Mouse (Mus musculus): ENCODE results near the gene Tnr.

Gene Tnr

GRCm38 (mm10) chr1:159796021-159796420 lies 272.5 kb downstream of the Tnr start:
- in situ Hi-C loops (cut with MseI, MboI): no loop called here

- in situ Hi-C loops (cut with MseI, MboI): no loop called here
These were observed 276.8 kb downstream of the Tnr start for GRCm38 (mm10) chr1:159800366-159800765.

GRCm38 (mm10) chr1:159801753-159802152 lies 278.2 kb downstream of the Tnr start:
- in situ Hi-C loops (cut with MseI, MboI): no loop called here

GRCm38 (mm10) chr1:159803711-159804110 lies 280.1 kb downstream of the Tnr start:
- in situ Hi-C loops (cut with MseI, MboI): no loop called here

GRCm38 (mm10) chr1:159809493-159809892 lies 285.9 kb downstream of the Tnr start:
- in situ Hi-C loops (cut with MseI, MboI): no loop called here

- in situ Hi-C loops (cut with MseI, MboI): no loop called here
These were observed 288.2 kb downstream of the Tnr start for GRCm38 (mm10) chr1:159811805-159812204.

- in situ Hi-C loops (cut with MseI, MboI): no loop called here
These were observed 289.3 kb downstream of the Tnr start for GRCm38 (mm10) chr1:159812820-159813411.

GRCm38 (mm10) chr1:159814348-159814747 lies 290.8 kb downstream of the Tnr start:
- in situ Hi-C loops (cut with MseI, MboI): no loop called here

GRCm38 (mm10) chr1:159816614-159817371 lies 293.2 kb downstream of the Tnr start:
- in situ Hi-C loops (cut with MseI, MboI): no loop called here

GRCm38 (mm10) chr1:159819511-159819910 lies 295.9 kb downstream of the Tnr start:
- in situ Hi-C loops (cut with MseI, MboI): no loop called here

GRCm38 (mm10) chr1:159822416-159822815 lies 298.8 kb downstream of the Tnr start:
- in situ Hi-C loops (cut with MseI, MboI): no loop called here

- in situ Hi-C loops (cut with MseI, MboI): no loop called here
These were observed 305.0 kb downstream of the Tnr start for GRCm38 (mm10) chr1:159828531-159828930.

GRCm38 (mm10) chr1:159833165-159833564 lies 309.6 kb downstream of the Tnr start:
- in situ Hi-C loops (cut with MseI, MboI): no loop called here

GRCm38 (mm10) chr1:159833646-159834338 lies 310.2 kb downstream of the Tnr start:
- in situ Hi-C loops (cut with MseI, MboI): no loop called here

- in situ Hi-C loops (cut with MseI, MboI): no loop called here
These were observed 311.6 kb downstream of the Tnr start for GRCm38 (mm10) chr1:159835126-159835525.

GRCm38 (mm10) chr1:159840337-159840736 lies 316.8 kb downstream of the Tnr start:
- in situ Hi-C loops (cut with MseI, MboI): no loop called here

GRCm38 (mm10) chr1:159842876-159843275 lies 319.3 kb downstream of the Tnr start:
- in situ Hi-C loops (cut with MseI, MboI): no loop called here

GRCm38 (mm10) chr1:159852088-159852487 lies 328.5 kb downstream of the Tnr start:
- in situ Hi-C loops (cut with MseI, MboI): no loop called here

GRCm38 (mm10) chr1:159854261-159854660 lies 330.7 kb downstream of the Tnr start:
- in situ Hi-C loops (cut with MseI, MboI): no loop called here

- in situ Hi-C loops (cut with MseI, MboI): no loop called here
These were observed 338.4 kb downstream of the Tnr start for GRCm38 (mm10) chr1:159861782-159862474.

GRCm38 (mm10) chr1:159865696-159866095 lies 342.1 kb downstream of the Tnr start:
- in situ Hi-C loops (cut with MseI, MboI): no loop called here
